Mouse (Mus musculus): Measurements from ENCODE around the gene Rnf5. TPM values are rescaled to one million over a fixed set of nuclear protein-coding genes. Genes with fewer than 3 reads are reported as not detected.

Rnf5 gene
- polyA plus RNA-seq, 1 experiment from 2014 or later, result 82.9 TPM

GRCm38 (mm10) chr17:34629796-34630603, 26.5 kb upstream of the Rnf5 start:
- Histone ChIP-seq H3K27ac (replicated peaks) (no peak overlapping the region), H3K36me3 (ENCODE audit: control insufficient read depth, insufficient read depth, low read length) (no peaks in the 10 kb centered on the region; the same call in 1 of the 2 replicates), H3K9ac (ENCODE audit: low read length) (no peak overlapping the region), H3K4me2 (replicated peaks; ENCODE audit: low read depth) (peak overlapping the region; percentile 93), H3K27me3 (ENCODE audit: control insufficient read depth, insufficient read depth, low read length) (0 out of 2 replicates have a peak, but pooled peaks cover 2% of the 10 kb centered on the region), H3K9me3 (ENCODE audit: control insufficient read depth, low read length) (no peaks in the 10 kb centered on the region), H3K4me3 (ENCODE audit: low read depth, low read length) (peak overlapping the region; percentile 23; the same call in 1 of the 2 replicates), H3K4me1 (replicated peaks; ENCODE audit: control insufficient read depth, insufficient read depth) (peaks cover 22% of the 10 kb centered on the region)
- TF ChIP-seq EP300 (optimal IDR thresholded peaks at IDR 0.05), result no peak
- TF ChIP-seq CTCF (IDR thresholded peaks at IDR 0.05; ENCODE audit: low read depth), result no peak
- ATAC-seq (ENCODE audit: low FRiP score, low TSS enrichment) (no peak), DNase-seq (ENCODE audit: low spot score) (no peak)
- 45% methylated on average over 12 of the region's 12 CpGs for WGBS

GRCm38 (mm10) chr17:34629221-34629751, 25.8 kb upstream of the Rnf5 start, which contains the start of gene Prrt1:
TSS of gene Prrt1 (plus strand) at chr17:34629533.
- Histone ChIP-seq H3K9me3 (ENCODE audit: control insufficient read depth, low read length) (no peaks in the 10 kb centered on the region), H3K27ac (replicated peaks) (peak within 1 kb of the TSS; percentile 97), H3K4me1 (replicated peaks; ENCODE audit: control insufficient read depth, insufficient read depth) (peaks cover 22% of the 10 kb centered on the region), H3K27me3 (ENCODE audit: control insufficient read depth, insufficient read depth, low read length) (0 out of 2 replicates have a peak, but pooled peaks cover 2% of the 10 kb centered on the region), H3K9ac (ENCODE audit: low read length) (peak within 1 kb of the TSS; percentile 70), H3K4me2 (replicated peaks; ENCODE audit: low read depth) (peak within 1 kb of the TSS; percentile 93), H3K4me3 (ENCODE audit: low read depth, low read length) (peak within 1 kb of the TSS; percentile 67), H3K36me3 (ENCODE audit: control insufficient read depth, insufficient read depth, low read length) (no peaks in the 10 kb centered on the region; the same call in 1 of the 2 replicates)
- DNase-seq (ENCODE audit: low spot score) (no peak), ATAC-seq (ENCODE audit: low FRiP score, low TSS enrichment) (no peak)
- 12% methylated on average over 16 of the region's 16 CpGs for WGBS
- TF ChIP-seq EP300 (optimal IDR thresholded peaks at IDR 0.05), result no peak
- no peak for TF ChIP-seq CTCF (IDR thresholded peaks at IDR 0.05; ENCODE audit: low read depth)

- H3K9ac ChIP-seq (ENCODE audit: low read length), result peak overlapping the region; percentile 70; the same call in 1 of the 2 replicates
- peak overlapping the region; percentile 67 for H3K4me3 ChIP-seq (ENCODE audit: low read depth, low read length)
- H3K36me3 ChIP-seq (ENCODE audit: control insufficient read depth, insufficient read depth, low read length), result no peaks in the 10 kb centered on the region; the same call in 1 of the 2 replicates
- no peak for DNase-seq (ENCODE audit: low spot score)
- H3K27me3 ChIP-seq (ENCODE audit: control insufficient read depth, insufficient read depth, low read length), result 0 out of 2 replicates have a peak, but pooled peaks cover 2% of the 10 kb centered on the region
- peak overlapping the region; percentile 97 for H3K27ac ChIP-seq (replicated peaks)
- 25% methylated on average over 5 of the region's 5 CpGs for WGBS
- TF ChIP-seq EP300 (optimal IDR thresholded peaks at IDR 0.05), result no peak
- no peak for TF ChIP-seq CTCF (IDR thresholded peaks at IDR 0.05; ENCODE audit: low read depth)
- H3K4me2 ChIP-seq (replicated peaks; ENCODE audit: low read depth), result peak overlapping the region; percentile 93
- H3K9me3 ChIP-seq (ENCODE audit: control insufficient read depth, low read length), result no peaks in the 10 kb centered on the region
- ATAC-seq (ENCODE audit: low FRiP score, low TSS enrichment), result no peak
- H3K4me1 ChIP-seq (replicated peaks; ENCODE audit: control insufficient read depth, insufficient read depth), result peaks cover 22% of the 10 kb centered on the region
These were observed 25.1 kb upstream of the Rnf5 start for GRCm38 (mm10) chr17:34628644-34628967.

- Histone ChIP-seq H3K4me3 (ENCODE audit: low read depth, low read length) (peak within 1 kb of the TSS; percentile 67), H3K27ac (replicated peaks) (peak within 1 kb of the TSS; percentile 97), H3K9ac (ENCODE audit: low read length) (peak within 1 kb of the TSS; percentile 70), H3K27me3 (ENCODE audit: control insufficient read depth, insufficient read depth, low read length) (0 out of 2 replicates have a peak, but pooled peaks cover 2% of the 10 kb centered on the region), H3K4me1 (replicated peaks; ENCODE audit: control insufficient read depth, insufficient read depth) (peaks cover 22% of the 10 kb centered on the region), H3K36me3 (ENCODE audit: control insufficient read depth, insufficient read depth, low read length) (no peaks in the 10 kb centered on the region; the same call in 1 of the 2 replicates), H3K4me2 (replicated peaks; ENCODE audit: low read depth) (peak within 1 kb of the TSS; percentile 93), H3K9me3 (ENCODE audit: control insufficient read depth, low read length) (no peaks in the 10 kb centered on the region)
- ATAC-seq (ENCODE audit: low FRiP score, low TSS enrichment), result peak; percentile 3; the same call in 1 of the 2 replicates
- 2% methylated on average over 29 of the region's 29 CpGs for WGBS
- DNase-seq (ENCODE audit: low spot score), result peak; percentile 64
- TF ChIP-seq EP300 (optimal IDR thresholded peaks at IDR 0.05), result no peak
- 0 out of 2 replicates have a peak, but pooled peaks have one; percentile 12 for TF ChIP-seq CTCF (IDR thresholded peaks at IDR 0.05; ENCODE audit: low read depth)
These were observed 24.6 kb upstream of the Rnf5 start, which contains the start of gene Ppt2 for GRCm38 (mm10) chr17:34627943-34628643. TSS of gene Ppt2 (minus strand) at chr17:34628510.

- Histone ChIP-seq H3K4me2 (replicated peaks; ENCODE audit: low read depth) (peak overlapping the region; percentile 93), H3K27ac (replicated peaks) (peak overlapping the region; percentile 97), H3K9ac (ENCODE audit: low read length) (peak overlapping the region; percentile 73), H3K9me3 (ENCODE audit: control insufficient read depth, low read length) (no peaks in the 10 kb centered on the region), H3K36me3 (ENCODE audit: control insufficient read depth, insufficient read depth, low read length) (no peaks in the 10 kb centered on the region; the same call in 1 of the 2 replicates), H3K27me3 (ENCODE audit: control insufficient read depth, insufficient read depth, low read length) (0 out of 2 replicates have a peak, but pooled peaks cover 2% of the 10 kb centered on the region), H3K4me3 (ENCODE audit: low read depth, low read length) (peak overlapping the region; percentile 67), H3K4me1 (replicated peaks; ENCODE audit: control insufficient read depth, insufficient read depth) (peaks cover 22% of the 10 kb centered on the region)
- ATAC-seq (ENCODE audit: low FRiP score, low TSS enrichment) (peak; percentile 79), DNase-seq (ENCODE audit: low spot score) (peak; percentile 91)
- under 1% methylated on average over 44 of the region's 45 CpGs for WGBS
- 0 out of 2 replicates have a peak, but pooled peaks have one; percentile 1 for TF ChIP-seq CTCF (IDR thresholded peaks at IDR 0.05; ENCODE audit: low read depth)
- TF ChIP-seq EP300 (optimal IDR thresholded peaks at IDR 0.05), result no peak
These were observed 23.8 kb upstream of the Rnf5 start for GRCm38 (mm10) chr17:34627093-34627942.

All from stomach, postnatal 0 days (tissue).